Mouse (Mus musculus) olfactory bulb, adult 2 months (tissue): Measurements from ENCODE around the gene Rpl28.

Source experiments
- CTCF ChIP-seq: fragments of 200-500 bp; IDR thresholded peaks from 2 replicates; pipeline ENCODE4 v1.5.1; 2012; ENCODE audit warnings: low read depth, mild to moderate bottlenecking, low read length, moderate library complexity; ENCODE audit not compliant: insufficient read depth
- POLR2A ChIP-seq: fragments of 200-500 bp; IDR thresholded peaks from 2 replicates; pipeline ENCODE4 v1.6.1; 2012; ENCODE audit warnings: mild to moderate bottlenecking, low read depth, low read length, moderate library complexity; ENCODE audit not compliant: insufficient read depth

DNA sequence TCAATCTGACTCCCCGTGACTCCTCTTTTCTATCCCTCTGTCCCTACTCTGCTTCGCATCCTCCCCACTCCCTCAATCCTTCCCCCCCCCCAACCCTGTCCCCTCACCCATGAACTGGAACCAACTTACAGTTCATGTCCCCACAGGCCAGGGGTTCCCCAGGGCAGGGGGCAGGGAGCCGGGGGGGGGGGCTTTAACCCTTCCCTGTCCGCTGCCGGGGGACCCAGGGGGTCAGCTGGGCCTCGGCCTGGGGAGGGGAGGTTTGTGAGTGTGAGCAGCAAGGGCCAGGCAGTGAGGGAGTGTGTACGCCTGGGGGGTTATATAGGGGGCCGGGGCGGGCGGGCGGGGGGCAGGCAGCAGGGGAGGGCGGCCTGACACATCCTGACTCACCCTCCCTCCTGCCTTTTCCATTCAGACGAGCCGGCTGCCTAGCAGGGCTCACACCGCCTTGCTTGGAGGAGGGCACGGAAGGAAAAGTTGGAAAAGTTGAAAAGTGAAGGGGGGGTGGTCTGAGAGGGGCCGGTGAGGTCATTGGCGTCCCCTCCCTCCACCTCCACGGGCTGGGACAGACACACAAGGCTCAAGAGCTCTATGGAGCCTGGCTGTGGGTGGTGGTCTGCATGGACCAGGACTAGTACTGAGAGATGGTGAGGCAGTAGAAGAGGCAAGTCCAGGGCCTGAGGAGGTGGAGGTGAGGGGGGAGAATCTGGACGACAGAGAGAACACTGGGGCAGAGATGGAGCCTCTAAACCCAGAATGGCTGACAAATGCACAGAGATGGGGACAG is 14.6 kb upstream of the Rpl28 start:
- TF ChIP-seq POLR2A: no peak
- TF ChIP-seq CTCF: no peak
